Mouse (Mus musculus): ENCODE data around the gene Tspyl2.

GRCm38 (mm10) chrX:152327689-152328052 is 14.6 kb downstream of the Tspyl2 start:
- TF ChIP-seq POLR2A (IDR thresholded peaks at IDR 0.05; ENCODE audit: insufficient read depth, low read depth, low read length) (no peak), EP300 (IDR thresholded peaks at IDR 0.05; ENCODE audit: insufficient read depth, low read depth, low read length) (no peak), CTCF (IDR thresholded peaks at IDR 0.05) (no peak)
